Mouse (Mus musculus): ENCODE measurements around the gene Plxdc1.

GRCm38 (mm10) chr11:97979824-97980495, 6.3 kb downstream of the Plxdc1 start:
- TF ChIP-seq POLR2A (IDR thresholded peaks at IDR 0.05; ENCODE audit: insufficient read depth, low read depth, low read length) (no peak), CTCF (IDR thresholded peaks at IDR 0.05; ENCODE audit: insufficient read depth, low read depth, low read length) (no peak)
